Mouse (Mus musculus) spleen, adult 2 months (tissue): ENCODE results near the gene Nfix. TPM values are rescaled to one million over a fixed set of nuclear protein-coding genes. Genes with fewer than 3 reads are reported as not detected.

ENCODE experiments used
- DNase-seq, 2 experiments: peaks; one replicate each; pipeline versions ENCODE4 v3.0.0 to v3.0.0-alpha.2; 2012 to 2021; ENCODE audit warnings: low spot score in 2 of 2, low read depth in 1 of 2
- H3K27ac ChIP-seq: fragments of 200-500 bp; 2 replicates; pipeline ENCODE4 v1.5.1; 2012; ENCODE audit warnings: low read length, inconsistent platforms; ENCODE audit not compliant: insufficient read depth
- H3K27me3 ChIP-seq: fragments of 200-500 bp; 2 replicates; pipeline ENCODE4 v1.6.1; 2012; ENCODE audit warnings: mild to moderate bottlenecking, moderate library complexity, low read length, inconsistent platforms; ENCODE audit not compliant: control insufficient read depth, insufficient read depth
- H3K36me3 ChIP-seq: fragments of 200-500 bp; 2 replicates; pipeline ENCODE4 v1.6.1; 2012; ENCODE audit warnings: mild to moderate bottlenecking, low read length, inconsistent platforms; ENCODE audit not compliant: control insufficient read depth, insufficient read depth
- H3K4me1 ChIP-seq: fragments of 200-500 bp; 2 replicates; pipeline ENCODE4 v1.6.1; 2011; ENCODE audit warnings: inconsistent platforms; ENCODE audit not compliant: control insufficient read depth, insufficient read depth, insufficient read length
- H3K4me3 ChIP-seq: fragments of 200-500 bp; 2 replicates; pipeline ENCODE4 v1.5.1; 2011; ENCODE audit warnings: mild to moderate bottlenecking, inconsistent platforms; ENCODE audit not compliant: insufficient read depth, insufficient read length; ENCODE audit errors: extremely low read depth
- CTCF ChIP-seq: fragments of 200-500 bp; IDR thresholded peaks from 2 replicates; pipeline ENCODE4 v1.5.1; 2011; ENCODE audit warnings: mild to moderate bottlenecking, inconsistent platforms; ENCODE audit not compliant: insufficient read depth, insufficient read length, insufficient replicate concordance; ENCODE audit errors: extremely low read depth
- POLR2A ChIP-seq: fragments of 200-500 bp; IDR thresholded peaks from 2 replicates; pipeline ENCODE4 v1.6.1; 2011; ENCODE audit warnings: low read depth, low read length, inconsistent platforms
- WGBS: fragments of 180-500 bp; shearing (Covaris S2); methylation state at CpG from one replicate; pipeline ENCODE4 v1.1.7; 2018; 5-methylcytosine and 5-hydroxymethylcytosine counted together
- polyA plus RNA-seq: library from polyadenylated mRNA; depleted of rRNA; stranded (reverse); fragments of >200 nt; gene quantifications from 2 replicates; pipeline ENCODE4 v1.2.3, GENCODE M21; 2012

Nfix gene
- polyA plus RNA-seq, 1 experiment = 13.7 TPM

- 20% methylated on average over 13 of the region's 13 CpGs for WGBS
- no peak for DNase-seq
- peak overlapping the region; percentile 22; the same call in 1 of the 2 replicates for H3K27ac ChIP-seq
- H3K27me3 ChIP-seq = peaks cover 4% of the 10 kb centered on the region; the same call in 1 of the 2 replicates
- H3K36me3 ChIP-seq = no peaks in the 10 kb centered on the region
- H3K4me3 ChIP-seq = no peak overlapping the region
- H3K4me1 ChIP-seq = peaks cover 2% of the 10 kb centered on the region
- TF ChIP-seq POLR2A (no peak), CTCF (no peak)
Measured at GRCm38 (mm10) chr8:84775105-84775591, 25.0 kb downstream of the Nfix start.

GRCm38 (mm10) chr8:84774473-84774911, 25.7 kb downstream of the Nfix start:
- TF ChIP-seq POLR2A (no peak), CTCF (no peak)
- Histone ChIP-seq H3K27me3 (peaks cover 4% of the 10 kb centered on the region; the same call in 1 of the 2 replicates), H3K36me3 (no peaks in the 10 kb centered on the region), H3K4me3 (no peak overlapping the region), H3K27ac (peak overlapping the region; percentile 10; the same call in 1 of the 2 replicates), H3K4me1 (peaks cover 2% of the 10 kb centered on the region)
- no peak for DNase-seq
- WGBS = 15% methylated on average over 10 of the region's 10 CpGs

GRCm38 (mm10) chr8:84773833-84774232, 26.3 kb downstream of the Nfix start:
- no peak overlapping the region for H3K27ac ChIP-seq
- H3K27me3 ChIP-seq = peaks cover 4% of the 10 kb centered on the region; the same call in 1 of the 2 replicates
- H3K36me3 ChIP-seq = no peaks in the 10 kb centered on the region
- DNase-seq = no peak
- TF ChIP-seq CTCF (no peak), POLR2A (no peak)
- no peak overlapping the region; the same call in 1 of the 2 replicates for H3K4me3 ChIP-seq
- H3K4me1 ChIP-seq = peaks cover 2% of the 10 kb centered on the region
- 2% methylated on average over 19 of the region's 19 CpGs for whole genome bisulfite sequencing

- H3K36me3 ChIP-seq = no peaks in the 10 kb centered on the region
- no peak overlapping the region for H3K27ac ChIP-seq
- TF ChIP-seq POLR2A (no peak), CTCF (no peak)
- no peak overlapping the region for H3K4me3 ChIP-seq
- 59% methylated on average over 9 of the region's 9 CpGs for WGBS
- peaks cover 4% of the 10 kb centered on the region; the same call in 1 of the 2 replicates for H3K27me3 ChIP-seq
- peaks cover 2% of the 10 kb centered on the region for H3K4me1 ChIP-seq
- DNase-seq = no peak
Measured at GRCm38 (mm10) chr8:84773304-84773703, 26.8 kb downstream of the Nfix start.

GRCm38 (mm10) chr8:84772628-84773027, 27.5 kb downstream of the Nfix start:
- TF ChIP-seq CTCF = no peak
- no peak for TF ChIP-seq POLR2A

GRCm38 (mm10) chr8:84771941-84772378, 28.2 kb downstream of the Nfix start:
- no peak for DNase-seq
- H3K4me3 ChIP-seq = no peak overlapping the region
- H3K36me3 ChIP-seq = no peaks in the 10 kb centered on the region

More at GRCm38 (mm10) chr8:84772628-84773027, 27.5 kb downstream of the Nfix start:
- WGBS = 52% methylated on average over 3 of the region's 3 CpGs
- Histone ChIP-seq H3K36me3 (no peaks in the 10 kb centered on the region), H3K27ac (no peak overlapping the region), H3K27me3 (peaks cover 4% of the 10 kb centered on the region; the same call in 1 of the 2 replicates), H3K4me3 (no peak overlapping the region), H3K4me1 (peaks cover 2% of the 10 kb centered on the region)
- DNase-seq = no peak

GRCm38 (mm10) chr8:84771000-84771687, 29.0 kb downstream of the Nfix start:
- H3K27ac ChIP-seq = no peak overlapping the region
- DNase-seq = no peak
- no peak overlapping the region for H3K4me3 ChIP-seq
- 80% methylated on average over 5 of the region's 5 CpGs for WGBS
- no peaks in the 10 kb centered on the region for H3K36me3 ChIP-seq
- TF ChIP-seq POLR2A = no peak
- TF ChIP-seq CTCF = no peak
- H3K27me3 ChIP-seq = peaks cover 4% of the 10 kb centered on the region; the same call in 1 of the 2 replicates
- H3K4me1 ChIP-seq = peaks cover 2% of the 10 kb centered on the region

More at GRCm38 (mm10) chr8:84771941-84772378, 28.2 kb downstream of the Nfix start:
- no peak overlapping the region for H3K27ac ChIP-seq
- TF ChIP-seq POLR2A (no peak), CTCF (no peak)
- peaks cover 2% of the 10 kb centered on the region for H3K4me1 ChIP-seq
- peaks cover 4% of the 10 kb centered on the region; the same call in 1 of the 2 replicates for H3K27me3 ChIP-seq
- WGBS = 58% methylated on average over 34 of the region's 34 CpGs
